Mouse (Mus musculus) ES-E14 (cell line): ENCODE results near the gene Vmn1r159. TPM values are rescaled to one million over a fixed set of nuclear protein-coding genes. Genes with fewer than 3 reads are reported as not detected.
"Not testable (repeated sequence)": the region's sequence is repeated elsewhere in the genome, so short reads cannot be mapped to it uniquely, and the experiment has no call there.

Source experiments
- DNase-seq: peaks from one replicate; pipeline ENCODE4 v3.0.0-alpha.2; 2013; ENCODE audit warnings: low read depth, low spot score
- H3K27ac ChIP-seq: 2 replicates; pipeline ENCODE4 v1.5.1; 2012; ENCODE audit warnings: low read depth, mild to moderate bottlenecking, low read length, moderate library complexity, mixed read lengths; ENCODE audit not compliant: poor library complexity, insufficient read depth, severe bottlenecking
- H3K36me3 ChIP-seq: 2 replicates; pipeline ENCODE4 v1.6.1; 2012; ENCODE audit warnings: mild to moderate bottlenecking, low read length, moderate library complexity, mixed read lengths; ENCODE audit not compliant: control insufficient read depth, poor library complexity, insufficient read depth, severe bottlenecking
- H3K4me1 ChIP-seq, 2 experiments: fragments of 150-350 bp in 1 of 2; sonication (generic) in 1 of 2; 2 replicates each; pipeline ENCODE4 v1.6.1; 2012; ENCODE audit warnings: low read length in 2 of 2, mild to moderate bottlenecking in 1 of 2, mixed read lengths in 1 of 2; ENCODE audit not compliant: control insufficient read depth in 2 of 2, insufficient read depth in 2 of 2, poor library complexity in 1 of 2
- H3K4me3 ChIP-seq, 2 experiments: fragments of 150-350 bp in 1 of 2; sonication (generic) in 1 of 2; 2 replicates each; pipeline ENCODE4 v1.5.1; 2012; ENCODE audit warnings: low read length in 2 of 2, low read depth in 1 of 2, mild to moderate bottlenecking in 1 of 2, mixed read lengths in 1 of 2; ENCODE audit not compliant: insufficient read depth in 1 of 2, poor library complexity in 1 of 2, severe bottlenecking in 1 of 2
- H3K9ac ChIP-seq: 2 replicates; pipeline ENCODE4 v1.6.1; 2012; ENCODE audit warnings: low read depth, mild to moderate bottlenecking, low read length, mixed read lengths; ENCODE audit not compliant: poor library complexity, insufficient read depth, severe bottlenecking
- H3K9me3 ChIP-seq: fragments of 150-350 bp; sonication (generic); 2 replicates; pipeline ENCODE4 v1.6.1; 2012; ENCODE audit warnings: low read depth, mild to moderate bottlenecking, low read length; ENCODE audit not compliant: control insufficient read depth, insufficient read depth
- in situ Hi-C, 2 experiments: fragments of 600-800 bp; cut with MboI; formaldehyde crosslinking; loops; one replicate each; pipeline ENCODE4 v1.15.1; 2025; ENCODE audit warnings: low sequenced_read_pairs in 2 of 2, inconsistent platforms in 1 of 2; ENCODE audit not compliant: unreplicated experiment in 2 of 2
- total RNA-seq: library from RNA; depleted of rRNA; stranded (reverse); fragments of 300-350 nt; gene quantifications from 2 replicates; pipeline ENCODE4 v1.2.3, GENCODE M21; 2012; rRNA removed

Vmn1r159 gene
- total RNA-seq, result not detected in 2 replicates

- H3K9me3 ChIP-seq, H3K9ac ChIP-seq, H3K4me1 ChIP-seq, DNase-seq, H3K4me3 ChIP-seq, H3K36me3 ChIP-seq, in situ Hi-C loops, H3K27ac ChIP-seq: not testable (repeated sequence)
Observed at GRCm38 (mm10) chr7:22843505-22843904, at the start of gene Vmn1r159. Gene Vmn1r159 (minus strand): TSS chr7:22843605.

- in situ Hi-C loops, result not testable (repeated sequence)
Observed at GRCm38 (mm10) chr7:22870924-22871323, 27.5 kb upstream of the Vmn1r159 start, which contains the start of gene Vmn1r160. Gene Vmn1r160 (plus strand): TSS chr7:22871224.

More at GRCm38 (mm10) chr7:22870924-22871323, 27.5 kb upstream of the Vmn1r159 start, which contains the start of gene Vmn1r160:
- H3K36me3 ChIP-seq, H3K9ac ChIP-seq, H3K9me3 ChIP-seq, H3K4me1 ChIP-seq, DNase-seq, H3K4me3 ChIP-seq, H3K27ac ChIP-seq: not testable (repeated sequence)

Other genes with a start within 250 kb of the Vmn1r159 start
- gene Vmn1r155, start 185.6 kb downstream of the Vmn1r159 start, total RNA-seq, result not detected in 2 replicates
- not detected in 2 replicates for gene Gm8693, start 151.3 kb downstream of the Vmn1r159 start, total RNA-seq
- not detected in 2 replicates for gene Gm4567, start 123.9 kb downstream of the Vmn1r159 start, total RNA-seq
- not detected in 2 replicates for gene Vmn1r157, start 81.9 kb downstream of the Vmn1r159 start, total RNA-seq
- not detected in 2 replicates for gene Vmn1r158, start 52.8 kb downstream of the Vmn1r159 start, total RNA-seq
- gene Vmn1r160, start 27.6 kb upstream of the Vmn1r159 start, total RNA-seq, result not detected in 2 replicates
- gene Gm4214, start 141.1 kb upstream of the Vmn1r159 start, total RNA-seq, result not detected in 2 replicates
- gene Gm4216, start 176.3 kb upstream of the Vmn1r159 start, total RNA-seq, result not detected in 2 replicates
- gene Vmn1r163, start 211.9 kb upstream of the Vmn1r159 start, total RNA-seq, result not detected in 2 replicates
- not detected in 2 replicates for gene Gm8720, start 223.9 kb upstream of the Vmn1r159 start, total RNA-seq